Mouse (Mus musculus) olfactory bulb, adult 2 months (tissue): ENCODE data around the gene Arhgap45.

Experiments
- CTCF ChIP-seq: fragments of 200-500 bp; IDR thresholded peaks from 2 replicates; pipeline ENCODE4 v1.5.1; 2012; ENCODE audit warnings: low read depth, mild to moderate bottlenecking, low read length, moderate library complexity; ENCODE audit not compliant: insufficient read depth
- POLR2A ChIP-seq: fragments of 200-500 bp; IDR thresholded peaks from 2 replicates; pipeline ENCODE4 v1.6.1; 2012; ENCODE audit warnings: mild to moderate bottlenecking, low read depth, low read length, moderate library complexity; ENCODE audit not compliant: insufficient read depth

GRCm38 (mm10) chr10:80028521-80028846 is 12.0 kb downstream of the Arhgap45 start:
- TF ChIP-seq POLR2A (no peak), CTCF (no peak)
